Mouse (Mus musculus) kidney, adult 2 months (tissue): ENCODE measurements around the gene Cul1.

Experiments used
- CTCF ChIP-seq: fragments of 200-500 bp; conservative IDR thresholded peaks from 2 replicates; pipeline ENCODE4 v1.5.1; 2011; ENCODE audit warnings: low read depth, mild to moderate bottlenecking, control low read depth, low read length, moderate library complexity, mixed read lengths; ENCODE audit not compliant: insufficient read depth, insufficient read length
- POLR2A ChIP-seq: fragments of 200-500 bp; IDR thresholded peaks from one replicate; pipeline ENCODE4 v1.6.1; 2011; ENCODE audit warnings: low read depth, low read length, control low read depth

- TF ChIP-seq CTCF (no peak), POLR2A (no peak)
These were observed 32.0 kb upstream of the Cul1 start for GRCm38 (mm10) chr6:47421221-47421620.
